Mouse (Mus musculus) forebrain, embryonic 14.5 days (tissue): ENCODE results near the gene Fan1. TPM values are rescaled to one million over a fixed set of nuclear protein-coding genes. Genes with fewer than 3 reads are reported as not detected.

Experiments used
- ATAC-seq: fragments of 200-750 bp; cut with Nextera tagmentation; 2 replicates; pipeline ENCODE4 v1.8.0; 2017; ENCODE audit warnings: mild to moderate bottlenecking, moderate library complexity
- DNase-seq: peaks from one replicate; pipeline ENCODE4 v3.0.0-alpha.2; 2015; ENCODE audit warnings: low spot score
- H3K27ac ChIP-seq: fragments of 300-500 bp; sonication (generic); 2 replicates; pipeline ENCODE4 v1.5.1; 2014; ENCODE audit warnings: low read depth, mild to moderate bottlenecking, control low read depth, low read length, moderate library complexity
- H3K27me3 ChIP-seq: fragments of 300-500 bp; sonication (generic); replicated peaks from 2 replicates; pipeline ENCODE4 v1.6.1; 2014; ENCODE audit warnings: low read length, control low read depth, mixed read lengths; ENCODE audit not compliant: control insufficient read depth, insufficient read depth
- H3K36me3 ChIP-seq: fragments of 300-500 bp; sonication (generic); 2 replicates; pipeline ENCODE4 v1.6.1; 2014; ENCODE audit warnings: low read length, control low read depth; ENCODE audit not compliant: control insufficient read depth, insufficient read depth
- H3K4me1 ChIP-seq: fragments of 300-500 bp; sonication (generic); 2 replicates; pipeline ENCODE4 v1.6.1; 2014; ENCODE audit warnings: antibody characterized with exemption, low read length, control low read depth; ENCODE audit not compliant: control insufficient read depth, insufficient read depth
- H3K4me2 ChIP-seq: fragments of 300-500 bp; sonication (generic); 2 replicates; pipeline ENCODE4 v1.6.1; 2014; ENCODE audit warnings: mild to moderate bottlenecking, control low read depth, low read length
- H3K4me3 ChIP-seq: fragments of 300-500 bp; sonication (generic); 2 replicates; pipeline ENCODE4 v1.5.1; 2014; ENCODE audit warnings: low read depth, low read length, control low read depth
- H3K9ac ChIP-seq: fragments of 300-500 bp; sonication (generic); 2 replicates; pipeline ENCODE4 v1.6.1; 2014; ENCODE audit warnings: mild to moderate bottlenecking, low read length, control low read depth, moderate library complexity
- H3K9me3 ChIP-seq: fragments of 300-500 bp; sonication (generic); replicated peaks from 2 replicates; pipeline ENCODE4 v1.6.1; 2016; ENCODE audit warnings: low read length, control low read depth, mixed read lengths; ENCODE audit not compliant: control insufficient read depth
- WGBS: fragments of 180-500 bp; shearing (Covaris S2); extraction: QIAGEN DNeasy Blood & Tissue Kit; methylation state at CpG from one replicate; pipeline ENCODE4 v1.1.7; 2014; 5-methylcytosine and 5-hydroxymethylcytosine counted together
- polyA plus RNA-seq: library from polyadenylated mRNA; unstranded; fragments of >200 nt; fragmentation: Nextera tagmentation; extraction: Ambion mirVana; gene quantifications from 2 replicates; pipeline ENCODE4 v1.2.1, GENCODE M21; 2014

Fan1 gene
- polyA plus RNA-seq, 1 experiment from 2014 or later, result 3.5 TPM

- no peak for DNase-seq
- Histone ChIP-seq H3K36me3 (peaks cover 21% of the 10 kb centered on the region), H3K4me3 (no peak overlapping the region), H3K27ac (no peak overlapping the region), H3K27me3 (no peaks in the 10 kb centered on the region), H3K4me1 (peaks cover 4% of the 10 kb centered on the region), H3K9ac (no peak overlapping the region), H3K4me2 (no peak overlapping the region), H3K9me3 (no peaks in the 10 kb centered on the region)
- 88% methylated on average over 23 of the region's 23 CpGs for WGBS
- ATAC-seq, result no peak
Observed at GRCm38 (mm10) chr7:64371940-64372878, 1.7 kb downstream of the Fan1 start.

GRCm38 (mm10) chr7:64369841-64370240 is 4.1 kb downstream of the Fan1 start:
- Histone ChIP-seq H3K9me3 (no peaks in the 10 kb centered on the region), H3K27ac (no peak overlapping the region), H3K9ac (no peak overlapping the region), H3K4me1 (peaks cover 4% of the 10 kb centered on the region), H3K4me2 (no peak overlapping the region), H3K27me3 (no peaks in the 10 kb centered on the region), H3K4me3 (no peak overlapping the region), H3K36me3 (peaks cover 32% of the 10 kb centered on the region)
- DNase-seq (no peak), ATAC-seq (no peak)
- WGBS, result 91% methylated on average over 6 of the region's 6 CpGs

GRCm38 (mm10) chr7:64365863-64366262 is 8.0 kb downstream of the Fan1 start:
- ATAC-seq, result no peak
- Histone ChIP-seq H3K4me1 (no peaks in the 10 kb centered on the region), H3K27me3 (no peaks in the 10 kb centered on the region), H3K4me2 (no peak overlapping the region), H3K27ac (no peak overlapping the region), H3K9me3 (no peaks in the 10 kb centered on the region), H3K36me3 (peaks cover 67% of the 10 kb centered on the region), H3K9ac (no peak overlapping the region), H3K4me3 (no peak overlapping the region)
- 93% methylated on average over 5 of the region's 5 CpGs for WGBS
- no peak for DNase-seq

GRCm38 (mm10) chr7:64360586-64360945 is 13.3 kb downstream of the Fan1 start:
- 67% methylated on average over 3 of the region's 3 CpGs for WGBS
- Histone ChIP-seq H3K27me3 (no peaks in the 10 kb centered on the region), H3K36me3 (peaks cover 71% of the 10 kb centered on the region), H3K9ac (no peak overlapping the region), H3K4me1 (no peaks in the 10 kb centered on the region), H3K27ac (no peak overlapping the region), H3K4me2 (no peak overlapping the region), H3K4me3 (no peak overlapping the region), H3K9me3 (no peaks in the 10 kb centered on the region)
- no peak for DNase-seq
- ATAC-seq, result no peak

- no peak overlapping the region for H3K9ac ChIP-seq
- H3K27ac ChIP-seq, result no peak overlapping the region
- no peak for ATAC-seq
- no peak overlapping the region for H3K4me3 ChIP-seq
- no peaks in the 10 kb centered on the region for H3K9me3 ChIP-seq
- no peak for DNase-seq
- H3K4me1 ChIP-seq, result no peaks in the 10 kb centered on the region
- 90% methylated on average over 20 of the region's 20 CpGs for WGBS
- H3K27me3 ChIP-seq, result no peaks in the 10 kb centered on the region
- peaks cover 67% of the 10 kb centered on the region for H3K36me3 ChIP-seq
- no peak overlapping the region for H3K4me2 ChIP-seq
Observed at GRCm38 (mm10) chr7:64359943-64360585, 13.8 kb downstream of the Fan1 start.

GRCm38 (mm10) chr7:64358666-64359065 is 15.2 kb downstream of the Fan1 start:
- H3K4me3 ChIP-seq, result no peak overlapping the region
- 85% methylated on average over 6 of the region's 6 CpGs for WGBS
- no peaks in the 10 kb centered on the region for H3K4me1 ChIP-seq
- H3K9me3 ChIP-seq, result no peaks in the 10 kb centered on the region
- H3K27ac ChIP-seq, result no peak overlapping the region
- ATAC-seq, result no peak
- H3K4me2 ChIP-seq, result no peak overlapping the region
- H3K9ac ChIP-seq, result no peak overlapping the region
- no peak for DNase-seq
- no peaks in the 10 kb centered on the region for H3K27me3 ChIP-seq
- H3K36me3 ChIP-seq, result peaks cover 57% of the 10 kb centered on the region

- H3K27ac ChIP-seq, result no peak overlapping the region
- H3K4me3 ChIP-seq, result no peak overlapping the region
- WGBS, result 84% methylated on average over 9 of the region's 9 CpGs
- H3K9me3 ChIP-seq, result no peaks in the 10 kb centered on the region
- DNase-seq (no peak), ATAC-seq (no peak)
- peaks cover 54% of the 10 kb centered on the region for H3K36me3 ChIP-seq
- no peak overlapping the region for H3K4me2 ChIP-seq
- no peaks in the 10 kb centered on the region for H3K4me1 ChIP-seq
- no peak overlapping the region for H3K9ac ChIP-seq
- H3K27me3 ChIP-seq, result no peaks in the 10 kb centered on the region
Observed at GRCm38 (mm10) chr7:64357405-64357804, 16.5 kb downstream of the Fan1 start.

GRCm38 (mm10) chr7:64356661-64357060 is 17.2 kb downstream of the Fan1 start:
- Histone ChIP-seq H3K4me3 (no peak overlapping the region), H3K27me3 (no peaks in the 10 kb centered on the region), H3K4me1 (no peaks in the 10 kb centered on the region), H3K36me3 (peaks cover 47% of the 10 kb centered on the region), H3K4me2 (no peak overlapping the region), H3K27ac (no peak overlapping the region), H3K9ac (no peak overlapping the region), H3K9me3 (no peaks in the 10 kb centered on the region)
- DNase-seq (no peak), ATAC-seq (no peak)
- 92% methylated on average over 5 of the region's 5 CpGs for WGBS

- Histone ChIP-seq H3K4me1 (no peaks in the 10 kb centered on the region), H3K9me3 (no peaks in the 10 kb centered on the region), H3K27ac (no peak overlapping the region), H3K9ac (no peak overlapping the region), H3K4me2 (no peak overlapping the region), H3K36me3 (peaks cover 35% of the 10 kb centered on the region), H3K4me3 (no peak overlapping the region), H3K27me3 (no peaks in the 10 kb centered on the region)
- 21% methylated on average over 14 of the region's 14 CpGs for WGBS
- DNase-seq (peak; percentile 14), ATAC-seq (no peak)
Observed at GRCm38 (mm10) chr7:64354206-64354605, 19.7 kb downstream of the Fan1 start.
